Mouse (Mus musculus) skeletal muscle tissue, postnatal 0 days (tissue): ENCODE results near the gene Hcfc2. TPM values are rescaled to one million over a fixed set of nuclear protein-coding genes. Genes with fewer than 3 reads are reported as not detected.

Experiments
- polyA plus RNA-seq: library from polyadenylated mRNA; unstranded; fragments of >200 nt; fragmentation: Nextera tagmentation; extraction: Ambion mirVana; gene quantifications from 2 replicates; pipeline ENCODE4 v1.2.1, GENCODE M21; 2015

The Hcfc2 gene
- polyA plus RNA-seq, result 34.0 and 34.6 TPM in 2 replicates

DNA sequence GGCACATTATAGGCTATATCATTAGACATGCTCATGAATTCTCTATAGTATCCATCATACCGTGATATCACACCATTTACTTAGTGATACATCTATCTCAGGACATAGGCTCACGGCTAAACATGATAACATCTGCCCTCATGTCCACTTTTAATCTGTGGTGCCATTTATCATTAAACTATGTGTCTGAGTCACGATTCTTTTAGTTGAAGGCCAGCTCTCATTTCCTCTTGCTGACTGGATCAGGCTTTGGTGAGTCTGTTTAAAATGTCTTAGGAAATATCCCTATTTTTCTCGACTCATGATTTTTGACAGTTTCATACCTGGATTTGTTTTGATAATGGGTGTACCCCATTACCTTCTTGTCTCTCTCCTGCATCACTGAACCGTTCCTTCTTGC, at the start of gene Hcfc2:
Gene Hcfc2, plus strand, starts transcription at position 205 of the 400 bp plus-strand sequence.

GRCm38 (mm10) chr10:82690494-82690893, 5.5 kb upstream of the Hcfc2 start, which contains the start of gene Glt8d2:
Glt8d2 (minus strand) TSS chr10:82690650.

GRCm38 (mm10) chr10:82763840-82764631, 68.1 kb downstream of the Hcfc2 start, which contains the start of gene Nfyb:
Nfyb (minus strand) TSS chr10:82764144.

Other genes starting within 250 kb of the Hcfc2 start
- not detected in 2 replicates for gene Gm1553, start 203.5 kb upstream of the Hcfc2 start, polyA plus RNA-seq
- gene 1190007I07Rik, start 72.9 kb upstream of the Hcfc2 start, polyA plus RNA-seq, result 49.8 and 50.1 TPM in 2 replicates
- 26.9 and 27.1 TPM in 2 replicates for gene Tdg, start 66.3 kb upstream of the Hcfc2 start, polyA plus RNA-seq
- gene Glt8d2, start 5.5 kb upstream of the Hcfc2 start, polyA plus RNA-seq, result 18.4 and 18.8 TPM in 2 replicates
- gene Nfyb, start 68.0 kb downstream of the Hcfc2 start, polyA plus RNA-seq, result 15.2 and 19.5 TPM in 2 replicates
- gene Txnrd1, start 137.8 kb downstream of the Hcfc2 start, polyA plus RNA-seq, result 21.3 and 26.2 TPM in 2 replicates
- gene Eid3, start 170.5 kb downstream of the Hcfc2 start, polyA plus RNA-seq, result 0.10 TPM in 1 of 2 replicates, not detected in the other